Mouse (Mus musculus): ENCODE data around the gene Ppie. TPM values are rescaled to one million over a fixed set of nuclear protein-coding genes. Genes with fewer than 3 reads are reported as not detected.

Gene Ppie
- polyA plus RNA-seq (2017; shearing (Covaris generic)) = 96.6 TPM

GRCm38 (mm10) chr4:123139513-123140154, at the start of gene Ppie:
Gene Ppie (minus strand): TSS chr4:123139951.

GRCm38 (mm10) chr4:123182328-123183238, 42.8 kb upstream of the Ppie start, which contains the start of gene Hpcal4:
Gene Hpcal4 (plus strand): TSS chr4:123183227.

GRCm38 (mm10) chr4:123116011-123116410, 23.7 kb downstream of the Ppie start, which contains the start of gene Oxct2b:
Gene Oxct2b (plus strand): TSS chr4:123116266.

GRCm38 (mm10) chr4:123104651-123105450, 34.9 kb downstream of the Ppie start, which contains the start of gene Bmp8b:
Gene Bmp8b (plus strand): TSS chr4:123105165.

Other genes starting within 250 kb of the Ppie start
- gene Mfsd2a, start 178.8 kb downstream of the Ppie start, polyA plus RNA-seq (2017; shearing (Covaris generic)) = 4.0 TPM
- gene Mycl, start 144.3 kb downstream of the Ppie start, polyA plus RNA-seq (2017; shearing (Covaris generic)) = not detected
- gene Trit1, start 123.4 kb downstream of the Ppie start, polyA plus RNA-seq (2017; shearing (Covaris generic)) = 26.3 TPM
- 0.15 TPM for gene Bmp8b, start 34.8 kb downstream of the Ppie start, polyA plus RNA-seq (2017; shearing (Covaris generic))
- not detected for gene Oxct2b, start 23.7 kb downstream of the Ppie start, polyA plus RNA-seq (2017; shearing (Covaris generic))
- gene Hpcal4, start 43.3 kb upstream of the Ppie start, polyA plus RNA-seq (2017; shearing (Covaris generic)) = not detected
- not detected for gene Nt5c1a, start 61.6 kb upstream of the Ppie start, polyA plus RNA-seq (2017; shearing (Covaris generic))
- 0.12 TPM for gene Heyl, start 93.6 kb upstream of the Ppie start, polyA plus RNA-seq (2017; shearing (Covaris generic))
- 7.2 TPM for gene Pabpc4, start 122.4 kb upstream of the Ppie start, polyA plus RNA-seq (2017; shearing (Covaris generic))
- gene Oxct2a, start 183.7 kb upstream of the Ppie start, polyA plus RNA-seq (2017; shearing (Covaris generic)) = not detected
- gene Bmp8a, start 203.3 kb upstream of the Ppie start, polyA plus RNA-seq (2017; shearing (Covaris generic)) = not detected

All from activated CD4-positive, CD25-positive, alpha-beta regulatory T cell, adult 9 weeks (primary cell).